Mouse (Mus musculus) olfactory bulb, adult 2 months (tissue): ENCODE data around the gene Cit.

Source experiments
- CTCF ChIP-seq: fragments of 200-500 bp; IDR thresholded peaks from 2 replicates; pipeline ENCODE4 v1.5.1; 2012; ENCODE audit warnings: low read depth, mild to moderate bottlenecking, low read length, moderate library complexity; ENCODE audit not compliant: insufficient read depth
- POLR2A ChIP-seq: fragments of 200-500 bp; IDR thresholded peaks from 2 replicates; pipeline ENCODE4 v1.6.1; 2012; ENCODE audit warnings: mild to moderate bottlenecking, low read depth, low read length, moderate library complexity; ENCODE audit not compliant: insufficient read depth

DNA sequence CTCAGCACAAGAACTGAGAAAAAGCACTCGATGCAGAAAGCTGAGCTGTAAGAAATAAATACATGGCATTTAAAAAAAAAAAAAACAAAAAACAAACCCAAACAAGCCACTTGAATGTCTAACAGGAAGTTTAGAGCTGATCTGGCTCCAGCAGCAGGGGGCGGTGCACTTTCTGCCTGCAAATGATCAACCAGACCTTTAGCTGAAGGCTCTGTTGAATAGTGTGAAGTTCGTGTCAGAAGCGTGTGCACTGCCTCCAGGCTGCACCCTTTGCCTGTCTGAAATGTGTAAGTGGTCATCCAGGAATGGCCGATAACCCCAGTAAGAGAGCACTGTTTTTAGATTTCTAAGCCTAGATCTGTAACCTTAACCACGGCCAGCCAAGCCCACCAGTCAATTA, 173.7 kb downstream of the Cit start:
- no peak for TF ChIP-seq CTCF
- TF ChIP-seq POLR2A = no peak
